Mouse (Mus musculus) stomach, embryonic 15.5 days (tissue): ENCODE data around the gene Nipal3. TPM values are rescaled to one million over a fixed set of nuclear protein-coding genes. Genes with fewer than 3 reads are reported as not detected.

Experiments used
- ATAC-seq: fragments of 200-750 bp; cut with Nextera tagmentation; 2 replicates; pipeline ENCODE4 v1.8.0; 2017; ENCODE audit warnings: low read depth, moderate number of reproducible peaks, moderate TSS enrichment; ENCODE audit not compliant: insufficient read depth, low FRiP score
- H3K27ac ChIP-seq: fragments of 300-500 bp; sonication (generic); 2 replicates; pipeline ENCODE4 v1.5.1; 2015; ENCODE audit warnings: mild to moderate bottlenecking, inconsistent platforms
- H3K27me3 ChIP-seq: fragments of 300-500 bp; sonication (generic); replicated peaks from 2 replicates; pipeline ENCODE4 v1.6.1; 2015; ENCODE audit warnings: inconsistent platforms
- H3K36me3 ChIP-seq: fragments of 300-500 bp; sonication (generic); 2 replicates; pipeline ENCODE4 v1.6.1; 2015; ENCODE audit warnings: inconsistent platforms
- H3K4me1 ChIP-seq: fragments of 300-500 bp; sonication (generic); 2 replicates; pipeline ENCODE4 v1.6.1; 2015; ENCODE audit warnings: inconsistent platforms
- H3K4me2 ChIP-seq: fragments of 300-500 bp; sonication (generic); 2 replicates; pipeline ENCODE4 v1.6.1; 2015; ENCODE audit warnings: mild to moderate bottlenecking, inconsistent platforms
- H3K4me3 ChIP-seq: fragments of 300-500 bp; sonication (generic); replicated peaks from 2 replicates; pipeline ENCODE4 v1.5.1; 2015; ENCODE audit warnings: inconsistent platforms
- H3K9ac ChIP-seq: fragments of 300-500 bp; sonication (generic); 2 replicates; pipeline ENCODE4 v1.6.1; 2015; ENCODE audit warnings: inconsistent platforms
- H3K9me3 ChIP-seq: fragments of 300-500 bp; sonication (generic); 2 replicates; pipeline ENCODE4 v1.6.1; 2016; ENCODE audit warnings: inconsistent platforms
- WGBS: fragments of 180-500 bp; shearing (Covaris S2); methylation state at CpG from one replicate; pipeline ENCODE4 v1.1.7; 2015; 5-methylcytosine and 5-hydroxymethylcytosine counted together
- polyA plus RNA-seq: library from polyadenylated mRNA; unstranded; fragments of >200 nt; fragmentation: Nextera tagmentation; extraction: Ambion mirVana; gene quantifications from 2 replicates; pipeline ENCODE4 v1.2.1, GENCODE M21; 2015

The Nipal3 gene
- polyA plus RNA-seq: 4.5 and 4.7 TPM in 2 replicates

DNA sequence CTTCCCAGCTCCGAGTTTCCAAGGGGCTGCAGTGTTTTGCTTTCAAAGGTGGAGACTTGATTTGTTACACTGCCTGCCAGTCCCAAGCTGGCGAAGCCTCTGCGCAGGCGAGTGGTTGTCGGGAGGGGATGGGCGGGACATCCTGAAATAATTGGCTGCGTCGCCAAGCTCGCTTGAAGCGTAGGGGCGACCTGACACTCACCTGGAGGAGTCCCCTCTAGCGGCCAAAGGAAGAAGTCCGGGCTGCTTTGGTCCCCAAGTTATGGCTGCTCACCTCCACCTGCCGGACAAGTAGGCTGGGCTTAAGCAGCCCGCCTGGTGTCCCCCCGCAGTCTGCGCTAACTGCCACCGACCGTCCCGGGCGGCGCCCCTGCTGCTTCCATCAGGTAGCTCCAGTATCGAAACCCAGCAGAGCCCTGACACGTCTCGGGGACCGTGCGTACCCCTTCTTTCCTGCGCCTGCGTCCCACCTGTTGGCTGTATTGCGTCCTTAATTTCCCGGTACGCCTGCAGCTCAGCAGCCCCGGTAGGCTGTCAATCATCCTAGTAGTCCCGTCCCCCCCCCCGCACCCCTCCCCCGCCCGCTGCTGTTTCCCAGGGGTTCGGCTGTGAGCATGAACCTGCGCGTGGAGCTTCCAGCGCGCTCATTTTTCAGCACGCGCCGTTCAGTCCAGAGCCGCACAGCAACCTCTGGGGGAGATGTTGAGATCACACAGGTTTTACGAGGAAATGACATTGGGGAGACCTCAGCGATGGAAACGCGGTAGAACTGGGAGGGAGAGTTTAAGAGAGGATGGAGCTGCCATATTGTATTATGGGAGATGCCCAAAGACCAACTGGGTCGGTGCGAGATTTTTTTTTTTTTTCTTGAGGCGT lies at the start of gene Nipal3, which contains the start of gene Stpg1:
Gene Nipal3 (minus strand): TSS at position 518 of the 876 bp plus-strand sequence.
Gene Stpg1 (plus strand): TSS at position 270 of the 876 bp plus-strand sequence.
- Histone ChIP-seq H3K9me3 (no peaks in the 10 kb centered on the region), H3K9ac (peak within 1 kb of the TSS; percentile 32; the same call in 1 of the 2 replicates), H3K27me3 (no peaks in the 10 kb centered on the region), H3K4me3 (peak within 1 kb of the TSS; percentile 66), H3K27ac (peak within 1 kb of the TSS; percentile 82), H3K36me3 (no peaks in the 10 kb centered on the region), H3K4me2 (peak within 1 kb of the TSS; percentile 89), H3K4me1 (peaks cover 19% of the 10 kb centered on the region)
- ATAC-seq: peak; percentile 98
- under 1% methylated on average over 53 of the region's 53 CpGs for WGBS

DNA sequence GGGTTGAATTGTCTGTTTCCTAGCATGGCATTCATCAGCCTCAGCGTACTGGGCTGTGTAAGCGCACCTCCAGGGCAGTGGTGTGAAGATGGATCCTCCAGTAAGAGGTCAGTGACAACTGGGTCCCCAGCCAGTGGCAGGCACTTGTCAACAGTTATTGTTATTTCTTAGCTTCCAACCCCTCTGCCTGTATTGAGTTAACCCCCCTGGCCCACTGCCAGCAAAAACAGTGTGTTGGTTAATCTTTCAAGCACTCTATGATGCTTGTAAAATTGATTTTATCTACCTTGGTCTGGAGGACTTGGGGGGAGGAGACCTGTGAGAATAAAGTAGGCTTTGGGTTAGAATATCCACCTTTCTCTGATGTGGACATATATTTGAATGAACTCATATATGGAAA lies 49.4 kb upstream of the Nipal3 start:
- Histone ChIP-seq H3K9me3 (no peaks in the 10 kb centered on the region), H3K9ac (no peak overlapping the region), H3K4me2 (no peak overlapping the region), H3K27ac (no peak overlapping the region), H3K4me3 (no peak overlapping the region), H3K4me1 (peaks cover 29% of the 10 kb centered on the region), H3K36me3 (no peaks in the 10 kb centered on the region), H3K27me3 (no peaks in the 10 kb centered on the region)
- ATAC-seq: no peak
- WGBS: 91% methylated on average over 2 of the region's 2 CpGs

DNA sequence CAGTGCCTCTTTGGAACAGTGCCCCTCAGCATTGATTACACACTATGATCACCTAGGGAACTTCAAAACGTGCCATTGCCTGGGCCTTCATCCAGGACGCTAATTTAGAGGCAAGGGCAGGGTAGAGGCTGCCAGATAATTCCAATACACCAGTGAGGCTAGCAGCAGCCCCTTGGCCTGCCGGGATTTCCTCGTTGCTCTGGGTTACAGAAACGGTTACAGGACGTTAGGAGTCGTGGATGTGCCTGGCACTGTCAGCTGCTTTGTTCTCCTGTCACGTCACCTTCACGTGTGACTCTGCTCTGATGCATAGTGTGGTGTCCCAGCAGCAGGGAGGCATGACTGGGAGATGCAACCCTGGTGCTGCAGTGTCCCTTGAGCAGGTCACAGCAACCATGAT lies 45.2 kb upstream of the Nipal3 start:
- H3K4me1 ChIP-seq: 0 out of 2 replicates have a peak, but pooled peaks cover 4% of the 10 kb centered on the region
- H3K4me2 ChIP-seq: no peak overlapping the region
- 69% methylated on average over 9 of the region's 9 CpGs for WGBS
- H3K27me3 ChIP-seq: no peaks in the 10 kb centered on the region
- no peaks in the 10 kb centered on the region for H3K9me3 ChIP-seq
- no peak overlapping the region for H3K4me3 ChIP-seq
- ATAC-seq: no peak
- no peaks in the 10 kb centered on the region for H3K36me3 ChIP-seq
- no peak overlapping the region for H3K9ac ChIP-seq
- no peak overlapping the region for H3K27ac ChIP-seq

DNA sequence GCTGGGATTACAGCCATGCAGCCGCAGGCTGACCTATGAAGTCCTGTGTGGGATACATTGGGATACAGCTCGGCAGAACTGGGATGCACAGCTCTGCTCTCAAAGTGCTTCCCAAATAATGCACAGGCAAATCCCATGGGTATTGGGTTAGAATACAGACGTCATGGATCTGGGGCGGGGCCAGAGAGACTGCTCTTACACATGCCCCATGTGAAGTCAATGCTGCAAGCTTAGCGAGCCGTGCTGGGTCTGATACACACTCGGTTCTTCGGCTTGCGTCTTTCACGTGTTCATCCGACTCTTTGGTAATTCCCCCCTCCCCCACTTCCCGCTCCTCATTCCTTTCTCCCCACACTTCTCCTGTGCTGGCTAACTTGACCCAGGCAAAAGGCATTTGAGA lies 44.2 kb upstream of the Nipal3 start:
- H3K4me1 ChIP-seq: no peaks in the 10 kb centered on the region
- H3K4me3 ChIP-seq: no peak overlapping the region
- 80% methylated on average over 12 of the region's 12 CpGs for WGBS
- H3K36me3 ChIP-seq: no peaks in the 10 kb centered on the region
- H3K4me2 ChIP-seq: no peak overlapping the region
- H3K9me3 ChIP-seq: no peaks in the 10 kb centered on the region
- no peak for ATAC-seq
- H3K9ac ChIP-seq: no peak overlapping the region
- no peaks in the 10 kb centered on the region for H3K27me3 ChIP-seq
- H3K27ac ChIP-seq: no peak overlapping the region

DNA sequence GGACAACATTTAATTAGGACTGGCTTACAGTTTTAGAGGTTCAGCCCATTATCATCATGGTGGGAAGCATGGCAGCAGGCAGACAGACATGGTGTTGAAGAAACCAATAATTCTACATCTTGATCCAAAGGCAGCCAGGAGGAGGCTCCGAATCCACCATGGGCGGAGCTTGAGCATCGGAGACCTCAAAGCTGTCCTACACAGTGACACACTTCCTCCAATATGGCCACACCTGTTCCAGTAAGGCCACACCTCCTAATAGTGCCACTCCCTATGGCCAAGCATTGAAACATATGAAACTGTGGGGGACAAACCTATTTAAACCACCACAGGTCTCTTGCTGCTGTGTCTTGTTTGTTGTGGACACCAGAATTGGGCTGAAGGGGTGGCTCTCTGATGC lies 40.2 kb upstream of the Nipal3 start:
- H3K9ac ChIP-seq: no peak overlapping the region
- no peak overlapping the region for H3K4me2 ChIP-seq
- H3K9me3 ChIP-seq: no peaks in the 10 kb centered on the region
- no peaks in the 10 kb centered on the region for H3K4me1 ChIP-seq
- H3K36me3 ChIP-seq: no peaks in the 10 kb centered on the region
- no peaks in the 10 kb centered on the region for H3K27me3 ChIP-seq
- no peak overlapping the region for H3K27ac ChIP-seq
- ATAC-seq: no peak
- H3K4me3 ChIP-seq: no peak overlapping the region
- WGBS: 94% methylated on average over 3 of the region's 3 CpGs

DNA sequence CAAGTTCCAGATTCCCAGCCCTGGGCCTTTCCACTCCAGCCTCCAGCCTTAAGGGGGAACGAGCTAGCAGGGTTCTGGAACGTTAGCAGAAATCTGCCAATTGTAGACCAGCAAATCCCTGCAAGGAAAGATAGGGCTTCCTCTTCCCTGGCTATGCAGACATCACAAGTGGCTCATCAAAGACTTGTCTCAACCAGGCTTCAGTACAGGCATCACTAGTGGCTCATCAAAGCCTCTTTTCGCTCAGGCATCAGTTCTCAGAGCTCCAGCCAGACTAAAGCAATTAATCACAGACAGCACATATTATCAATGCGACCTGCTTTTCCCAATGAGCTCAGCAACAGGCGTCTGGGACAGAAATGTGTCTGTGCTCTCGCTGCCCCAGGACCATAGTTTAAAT lies 38.2 kb upstream of the Nipal3 start:
- Histone ChIP-seq H3K27me3 (no peaks in the 10 kb centered on the region), H3K27ac (no peak overlapping the region), H3K4me2 (no peak overlapping the region), H3K9ac (no peak overlapping the region), H3K4me3 (no peak overlapping the region), H3K9me3 (no peaks in the 10 kb centered on the region), H3K36me3 (no peaks in the 10 kb centered on the region), H3K4me1 (no peaks in the 10 kb centered on the region)
- 63% methylated on average over 6 of the region's 6 CpGs for WGBS
- ATAC-seq: no peak

DNA sequence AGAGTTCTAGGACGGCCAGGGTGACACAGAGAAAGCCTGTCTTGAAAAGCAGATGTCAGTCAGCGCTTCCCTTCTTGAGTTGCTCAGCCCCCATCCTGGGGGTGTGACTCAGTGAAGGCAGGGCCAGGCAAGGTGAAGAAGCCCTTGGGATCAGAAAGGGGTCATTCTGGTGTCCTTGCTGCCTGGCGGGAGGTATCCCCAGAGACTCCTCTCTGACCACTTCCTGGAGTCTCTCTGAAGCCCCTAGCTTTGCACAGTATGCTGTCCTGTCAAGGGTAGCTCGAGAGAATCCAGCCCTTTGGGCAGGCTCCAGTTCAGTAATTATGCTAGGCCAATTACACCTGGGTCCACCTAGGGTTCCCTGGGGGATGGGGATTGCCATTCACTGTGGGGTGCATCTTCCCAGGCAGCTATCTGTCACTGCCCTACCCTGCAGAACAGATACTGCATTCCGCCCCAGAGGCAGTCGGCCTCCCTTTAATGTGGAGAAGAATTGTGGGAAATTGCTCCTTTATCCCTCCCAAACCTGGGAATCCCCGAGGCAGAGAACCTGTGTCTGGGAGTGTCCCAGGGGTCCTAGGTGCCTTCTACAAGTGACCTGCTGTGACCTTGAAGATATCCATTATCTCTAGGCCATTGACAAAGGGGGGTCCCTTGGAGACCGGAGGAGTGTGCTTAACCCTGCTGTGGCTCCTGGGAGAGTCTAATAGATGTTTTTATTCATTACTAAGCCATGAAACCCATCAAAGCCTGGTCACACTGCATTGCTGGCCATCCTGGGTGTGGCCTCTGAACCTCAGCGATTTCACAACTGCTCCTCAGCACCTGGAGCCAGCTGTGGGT lies 37.2 kb upstream of the Nipal3 start:
- no peak overlapping the region for H3K4me2 ChIP-seq
- H3K9ac ChIP-seq: no peak overlapping the region
- 52% methylated on average over 9 of the region's 9 CpGs for WGBS
- H3K27me3 ChIP-seq: no peaks in the 10 kb centered on the region
- H3K4me3 ChIP-seq: no peak overlapping the region
- no peak for ATAC-seq
- no peak overlapping the region for H3K27ac ChIP-seq
- H3K4me1 ChIP-seq: no peaks in the 10 kb centered on the region
- H3K9me3 ChIP-seq: no peaks in the 10 kb centered on the region
- no peaks in the 10 kb centered on the region for H3K36me3 ChIP-seq

DNA sequence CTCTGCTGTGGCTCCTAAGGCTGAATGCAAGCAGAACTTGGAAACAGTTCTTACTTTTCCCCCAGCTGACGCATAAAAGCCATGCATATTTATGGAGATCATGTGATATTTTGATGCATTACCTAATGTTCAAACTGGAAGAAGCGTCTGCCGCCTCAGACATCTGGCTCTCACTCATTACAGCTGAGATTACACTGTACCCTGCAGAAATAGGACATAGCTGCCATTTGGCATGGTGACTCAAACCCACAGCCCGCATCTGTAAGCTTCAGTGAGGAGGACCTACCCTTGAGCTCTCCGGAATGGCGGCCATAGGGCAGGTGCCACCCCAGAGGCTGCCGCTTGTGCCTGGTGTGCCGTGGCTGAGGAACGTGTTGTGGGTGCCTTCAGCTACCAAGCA lies 36.4 kb upstream of the Nipal3 start:
- Histone ChIP-seq H3K4me2 (no peak overlapping the region), H3K27me3 (no peaks in the 10 kb centered on the region), H3K9ac (no peak overlapping the region), H3K9me3 (no peaks in the 10 kb centered on the region), H3K27ac (no peak overlapping the region), H3K36me3 (no peaks in the 10 kb centered on the region), H3K4me3 (no peak overlapping the region), H3K4me1 (no peaks in the 10 kb centered on the region)
- no peak for ATAC-seq
- WGBS: 84% methylated on average over 9 of the region's 9 CpGs

DNA sequence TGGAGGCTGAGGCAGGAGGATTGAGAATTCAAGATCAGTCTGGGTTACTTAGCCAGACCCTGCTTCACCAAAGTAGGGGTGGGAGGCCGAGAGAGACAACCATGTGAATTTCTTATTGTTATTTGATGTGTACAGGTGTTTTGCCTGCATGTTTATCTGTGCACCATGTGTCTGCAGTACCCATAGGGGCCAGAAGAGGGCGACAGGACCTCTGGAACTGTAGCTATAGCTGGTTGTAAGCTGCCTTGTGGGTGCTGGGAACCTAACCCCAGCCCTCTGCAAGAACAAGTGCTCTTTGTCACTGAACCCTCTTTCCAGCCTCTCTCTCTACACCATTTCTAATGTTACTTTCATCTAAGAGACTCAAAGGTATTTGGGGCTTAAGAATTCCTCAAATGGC lies 35.4 kb upstream of the Nipal3 start:
- ATAC-seq: no peak
- H3K4me1 ChIP-seq: no peaks in the 10 kb centered on the region
- no peak overlapping the region for H3K4me2 ChIP-seq
- WGBS: 63% methylated on average over 2 of the region's 2 CpGs
- H3K36me3 ChIP-seq: no peaks in the 10 kb centered on the region
- no peak overlapping the region for H3K9ac ChIP-seq
- H3K27me3 ChIP-seq: no peaks in the 10 kb centered on the region; the same call in 1 of the 2 replicates
- no peak overlapping the region for H3K27ac ChIP-seq
- no peaks in the 10 kb centered on the region for H3K9me3 ChIP-seq
- H3K4me3 ChIP-seq: no peak overlapping the region

DNA sequence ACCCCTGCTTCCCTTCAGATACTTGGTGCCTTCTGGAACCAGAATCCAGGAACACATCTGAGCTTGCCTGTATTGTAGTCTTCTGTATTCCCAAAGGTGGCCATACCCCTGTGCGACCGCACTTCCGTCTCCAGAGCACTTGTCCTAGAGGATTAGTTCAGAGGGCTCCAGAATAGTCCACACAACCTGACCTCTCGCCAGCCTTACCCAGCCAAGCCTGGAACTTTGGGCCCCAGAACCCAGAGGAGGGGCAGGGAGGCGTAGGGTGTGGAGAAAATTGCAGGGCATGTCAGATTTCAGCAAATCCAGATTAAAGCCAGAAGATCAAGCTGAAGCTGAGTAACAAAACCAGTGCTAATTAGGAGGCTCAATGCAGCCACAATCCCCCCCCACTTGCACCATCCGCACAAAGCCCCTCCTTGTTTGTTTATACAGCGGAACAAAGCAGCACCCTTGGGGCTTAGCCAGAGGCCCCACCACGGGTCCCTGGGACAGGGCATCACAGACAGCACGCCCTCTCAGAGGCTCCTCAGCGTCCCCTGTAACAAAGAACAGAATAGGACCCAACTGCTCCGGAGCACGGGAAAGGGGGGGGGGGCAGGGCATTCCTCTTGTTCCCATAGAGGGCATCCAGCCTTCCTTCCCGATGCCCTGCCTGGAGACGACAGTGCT lies 31.3 kb upstream of the Nipal3 start:
- Histone ChIP-seq H3K4me3 (no peak overlapping the region), H3K27ac (no peak overlapping the region), H3K4me2 (no peak overlapping the region), H3K9ac (no peak overlapping the region), H3K9me3 (no peaks in the 10 kb centered on the region), H3K4me1 (no peaks in the 10 kb centered on the region), H3K36me3 (no peaks in the 10 kb centered on the region), H3K27me3 (no peaks in the 10 kb centered on the region; the same call in 1 of the 2 replicates)
- no peak for ATAC-seq
- 37% methylated on average over 14 of the region's 14 CpGs for WGBS

DNA sequence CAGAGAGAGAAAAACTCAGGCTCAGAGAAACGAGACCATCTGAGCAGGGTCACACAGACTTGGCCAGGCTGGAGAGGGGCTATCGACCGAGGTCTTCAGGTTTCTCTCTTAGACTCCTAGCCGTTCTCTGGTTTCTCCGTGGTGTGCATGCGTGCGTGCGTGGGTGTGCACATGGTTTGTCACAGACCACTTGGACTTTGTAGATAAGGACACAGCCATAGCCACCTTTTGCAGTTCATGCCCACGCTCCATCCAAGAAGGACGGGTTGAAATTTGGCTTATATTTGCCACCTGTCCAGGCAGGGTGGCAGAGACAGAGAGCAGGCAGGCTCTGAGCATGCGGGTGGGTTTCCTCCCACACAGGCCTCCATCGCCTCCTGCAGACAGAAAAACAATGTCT lies 30.2 kb upstream of the Nipal3 start:
- no peak overlapping the region for H3K9ac ChIP-seq
- no peak overlapping the region for H3K4me2 ChIP-seq
- H3K36me3 ChIP-seq: no peaks in the 10 kb centered on the region
- no peak overlapping the region for H3K27ac ChIP-seq
- no peaks in the 10 kb centered on the region for H3K4me1 ChIP-seq
- no peaks in the 10 kb centered on the region for H3K9me3 ChIP-seq
- WGBS: 70% methylated on average over 12 of the region's 12 CpGs
- no peak for ATAC-seq
- no peaks in the 10 kb centered on the region; the same call in 1 of the 2 replicates for H3K27me3 ChIP-seq
- no peak overlapping the region for H3K4me3 ChIP-seq
